Mouse (Mus musculus): Measurements from ENCODE around the gene Akt2. TPM values are rescaled to one million over a fixed set of nuclear protein-coding genes. Genes with fewer than 3 reads are reported as not detected.
"Not testable (repeated sequence)": the region's sequence is repeated elsewhere in the genome, so short reads cannot be mapped to it uniquely, and the experiment has no call there.

The Akt2 gene
- polyA plus RNA-seq, 1 experiment from 2014 or later: 75.3 TPM

DNA sequence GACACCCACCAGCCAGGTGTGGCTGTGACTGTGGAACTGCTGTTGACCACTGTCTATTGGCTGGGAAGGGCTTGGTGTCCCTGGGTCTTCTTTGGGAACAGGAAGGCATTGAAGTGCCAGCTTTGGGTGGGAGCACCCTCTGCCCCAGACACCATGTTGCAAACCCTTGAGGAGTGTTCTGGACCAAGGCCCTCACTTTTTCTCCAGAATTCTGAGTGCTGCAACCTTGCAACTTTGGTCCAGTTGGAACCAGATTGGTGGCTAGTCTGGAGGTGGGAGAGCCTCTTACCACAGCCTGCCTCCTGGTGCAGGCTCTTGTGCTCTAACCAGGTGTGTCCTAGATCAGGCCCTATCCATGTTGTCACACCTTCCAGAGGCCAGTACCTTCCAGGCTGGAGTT, 33.6 kb downstream of the Akt2 start:
- no peak for DNase-seq (ENCODE audit: low spot score)
- Histone ChIP-seq H3K4me3 (replicated peaks; ENCODE audit: low read depth, low read length) (no peak overlapping the region), H3K27me3 (ENCODE audit: insufficient read depth, low read length) (no peaks in the 10 kb centered on the region), H3K4me1 (replicated peaks; ENCODE audit: insufficient read depth, low read length) (no peaks in the 10 kb centered on the region), H3K36me3 (ENCODE audit: insufficient read depth, low read length) (peaks cover 76% of the 10 kb centered on the region), H3K27ac (no peak overlapping the region), H3K9me3 (replicated peaks; ENCODE audit: low read length) (no peaks in the 10 kb centered on the region), H3K9ac (ENCODE audit: low read depth, low read length) (no peak overlapping the region), H3K4me2 (ENCODE audit: low read length) (no peak overlapping the region)
- ATAC-seq (replicated peaks; ENCODE audit: low FRiP score, low read depth): no peak
- no peak for TF ChIP-seq CTCF (IDR thresholded peaks at IDR 0.05; ENCODE audit: low read depth)

GRCm38 (mm10) chr7:27627707-27628106, 36.4 kb downstream of the Akt2 start:
- Histone ChIP-seq H3K4me3 (replicated peaks; ENCODE audit: low read depth, low read length) (no peak overlapping the region), H3K27me3 (ENCODE audit: insufficient read depth, low read length) (no peaks in the 10 kb centered on the region), H3K4me1 (replicated peaks; ENCODE audit: insufficient read depth, low read length) (no peaks in the 10 kb centered on the region), H3K4me2 (ENCODE audit: low read length) (no peak overlapping the region), H3K9ac (ENCODE audit: low read depth, low read length) (no peak overlapping the region), H3K27ac (no peak overlapping the region), H3K9me3 (replicated peaks; ENCODE audit: low read length) (no peaks in the 10 kb centered on the region), H3K36me3 (ENCODE audit: insufficient read depth, low read length) (peaks cover 70% of the 10 kb centered on the region)
- DNase-seq (ENCODE audit: low spot score) (no peak), ATAC-seq (replicated peaks; ENCODE audit: low FRiP score, low read depth) (no peak)
- WGBS: 90% methylated on average over 7 of the region's 7 CpGs
- no peak for TF ChIP-seq CTCF (IDR thresholded peaks at IDR 0.05; ENCODE audit: low read depth)

GRCm38 (mm10) chr7:27628190-27628589, 36.8 kb downstream of the Akt2 start:
- DNase-seq (ENCODE audit: low spot score) (no peak), ATAC-seq (replicated peaks; ENCODE audit: low FRiP score, low read depth) (no peak)
- Histone ChIP-seq H3K27ac (no peak overlapping the region), H3K4me1 (replicated peaks; ENCODE audit: insufficient read depth, low read length) (no peaks in the 10 kb centered on the region), H3K27me3 (ENCODE audit: insufficient read depth, low read length) (no peaks in the 10 kb centered on the region), H3K36me3 (ENCODE audit: insufficient read depth, low read length) (peaks cover 71% of the 10 kb centered on the region), H3K9ac (ENCODE audit: low read depth, low read length) (no peak overlapping the region), H3K4me2 (ENCODE audit: low read length) (no peak overlapping the region), H3K9me3 (replicated peaks; ENCODE audit: low read length) (no peaks in the 10 kb centered on the region), H3K4me3 (replicated peaks; ENCODE audit: low read depth, low read length) (no peak overlapping the region)
- no peak for TF ChIP-seq CTCF (IDR thresholded peaks at IDR 0.05; ENCODE audit: low read depth)
- 94% methylated on average over 6 of the region's 6 CpGs for WGBS

DNA sequence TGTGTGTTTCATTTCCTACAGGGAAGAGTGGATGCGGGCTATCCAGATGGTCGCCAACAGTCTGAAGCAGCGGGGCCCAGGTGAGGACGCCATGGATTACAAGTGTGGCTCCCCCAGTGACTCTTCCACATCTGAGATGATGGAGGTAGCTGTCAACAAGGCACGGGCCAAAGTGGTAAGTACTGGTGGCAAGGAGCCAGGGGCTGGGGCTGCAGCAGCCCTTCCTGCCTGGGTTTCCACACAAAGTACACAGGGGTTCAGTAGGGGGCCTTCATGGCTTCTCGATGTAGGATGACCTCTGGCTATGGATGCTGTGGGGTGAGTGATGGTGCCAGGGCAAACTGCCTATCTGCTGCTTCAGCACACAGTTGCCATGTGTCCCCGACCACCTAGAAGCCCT, 37.5 kb downstream of the Akt2 start:
- H3K4me3 ChIP-seq (replicated peaks; ENCODE audit: low read depth, low read length); ATAC-seq (replicated peaks; ENCODE audit: low FRiP score, low read depth); H3K27me3 ChIP-seq (ENCODE audit: insufficient read depth, low read length); H3K4me1 ChIP-seq (replicated peaks; ENCODE audit: insufficient read depth, low read length); H3K4me2 ChIP-seq (ENCODE audit: low read length); H3K27ac ChIP-seq; DNase-seq (ENCODE audit: low spot score); H3K9me3 ChIP-seq (replicated peaks; ENCODE audit: low read length); H3K9ac ChIP-seq (ENCODE audit: low read depth, low read length): not testable (repeated sequence)
- peaks cover 70% of the 10 kb centered on the region for H3K36me3 ChIP-seq (ENCODE audit: insufficient read depth, low read length)
- 95% methylated on average over 7 of the region's 7 CpGs for WGBS

GRCm38 (mm10) chr7:27631439-27631838, 40.1 kb downstream of the Akt2 start:
- Histone ChIP-seq H3K4me2 (ENCODE audit: low read length) (no peak overlapping the region), H3K27me3 (ENCODE audit: insufficient read depth, low read length) (no peaks in the 10 kb centered on the region)
- ATAC-seq (replicated peaks; ENCODE audit: low FRiP score, low read depth): no peak

DNA sequence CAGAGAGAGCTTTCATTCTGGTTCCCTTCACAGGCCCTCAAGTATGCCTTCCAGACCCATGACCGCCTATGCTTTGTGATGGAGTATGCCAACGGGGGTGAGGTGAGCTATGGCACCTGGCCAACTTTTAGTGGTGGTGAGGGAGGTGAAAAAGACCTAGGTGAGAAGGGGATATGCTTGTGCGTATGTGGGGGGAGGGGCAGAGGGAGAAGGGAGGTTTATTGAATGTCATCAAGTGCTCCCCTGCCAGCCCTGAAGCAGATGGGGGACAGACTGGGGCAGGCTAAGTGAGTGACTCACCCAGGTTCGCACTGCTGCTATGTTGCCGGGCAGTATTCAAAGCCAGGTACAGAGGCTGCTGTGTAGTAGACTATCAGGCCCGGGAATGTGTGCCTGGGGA, 41.8 kb downstream of the Akt2 start:
- no peak for ATAC-seq (replicated peaks; ENCODE audit: low FRiP score, low read depth)

More at GRCm38 (mm10) chr7:27631439-27631838, 40.1 kb downstream of the Akt2 start:
- Histone ChIP-seq H3K4me1 (replicated peaks; ENCODE audit: insufficient read depth, low read length) (no peaks in the 10 kb centered on the region), H3K9me3 (replicated peaks; ENCODE audit: low read length) (no peaks in the 10 kb centered on the region), H3K36me3 (ENCODE audit: insufficient read depth, low read length) (peaks cover 65% of the 10 kb centered on the region), H3K9ac (ENCODE audit: low read depth, low read length) (no peak overlapping the region), H3K27ac (no peak overlapping the region), H3K4me3 (replicated peaks; ENCODE audit: low read depth, low read length) (no peak overlapping the region)
- no peak for TF ChIP-seq CTCF (IDR thresholded peaks at IDR 0.05; ENCODE audit: low read depth)
- 99% methylated on average over 4 of the region's 4 CpGs for WGBS
- no peak for DNase-seq (ENCODE audit: low spot score)

GRCm38 (mm10) chr7:27634691-27635090, 43.3 kb downstream of the Akt2 start:
- no peak overlapping the region for H3K4me3 ChIP-seq (replicated peaks; ENCODE audit: low read depth, low read length)
- no peaks in the 10 kb centered on the region for H3K9me3 ChIP-seq (replicated peaks; ENCODE audit: low read length)
- H3K9ac ChIP-seq (ENCODE audit: low read depth, low read length): no peak overlapping the region
- H3K4me2 ChIP-seq (ENCODE audit: low read length): no peak overlapping the region
- DNase-seq (ENCODE audit: low spot score) (no peak), ATAC-seq (replicated peaks; ENCODE audit: low FRiP score, low read depth) (no peak)
- no peak for TF ChIP-seq CTCF (IDR thresholded peaks at IDR 0.05; ENCODE audit: low read depth)
- H3K27ac ChIP-seq: no peak overlapping the region
- no peaks in the 10 kb centered on the region for H3K4me1 ChIP-seq (replicated peaks; ENCODE audit: insufficient read depth, low read length)
- H3K27me3 ChIP-seq (ENCODE audit: insufficient read depth, low read length): no peaks in the 10 kb centered on the region
- WGBS: 94% methylated on average over 6 of the region's 6 CpGs
- H3K36me3 ChIP-seq (ENCODE audit: insufficient read depth, low read length): peaks cover 47% of the 10 kb centered on the region

More for the DNA sequence above, 41.8 kb downstream of the Akt2 start:
- Histone ChIP-seq H3K27me3 (ENCODE audit: insufficient read depth, low read length) (no peaks in the 10 kb centered on the region), H3K4me3 (replicated peaks; ENCODE audit: low read depth, low read length) (no peak overlapping the region), H3K27ac (no peak overlapping the region), H3K9ac (ENCODE audit: low read depth, low read length) (no peak overlapping the region), H3K4me2 (ENCODE audit: low read length) (no peak overlapping the region), H3K9me3 (replicated peaks; ENCODE audit: low read length) (no peaks in the 10 kb centered on the region), H3K36me3 (ENCODE audit: insufficient read depth, low read length) (peaks cover 61% of the 10 kb centered on the region), H3K4me1 (replicated peaks; ENCODE audit: insufficient read depth, low read length) (no peaks in the 10 kb centered on the region)
- 89% methylated on average over 6 of the region's 6 CpGs for WGBS
- no peak for TF ChIP-seq CTCF (IDR thresholded peaks at IDR 0.05; ENCODE audit: low read depth)
- no peak for DNase-seq (ENCODE audit: low spot score)

- H3K9ac ChIP-seq (ENCODE audit: low read depth, low read length); H3K4me2 ChIP-seq (ENCODE audit: low read length); H3K4me3 ChIP-seq (replicated peaks; ENCODE audit: low read depth, low read length); H3K4me1 ChIP-seq (replicated peaks; ENCODE audit: insufficient read depth, low read length); ATAC-seq (replicated peaks; ENCODE audit: low FRiP score, low read depth); DNase-seq (ENCODE audit: low spot score); H3K27ac ChIP-seq; H3K9me3 ChIP-seq (replicated peaks; ENCODE audit: low read length); H3K27me3 ChIP-seq (ENCODE audit: insufficient read depth, low read length): not testable (repeated sequence)
- peaks cover 46% of the 10 kb centered on the region for H3K36me3 ChIP-seq (ENCODE audit: insufficient read depth, low read length)
- WGBS: 96% methylated on average over 2 of the region's 2 CpGs
These were observed 43.7 kb downstream of the Akt2 start for GRCm38 (mm10) chr7:27635094-27635493.

Data from kidney, postnatal 0 days (tissue).